Mouse (Mus musculus) brain, embryonic 18.5 days (tissue): ENCODE data around the gene Actn4.

Experiments
- DNase-seq: peaks from one replicate; pipeline ENCODE4 v3.0.0-alpha.2; 2012; ENCODE audit warnings: low read depth, low spot score

Gene Actn4

GRCm38 (mm10) chr7:28849700-28850236, 112.4 kb downstream of the Actn4 start:
- no peak for DNase-seq

GRCm38 (mm10) chr7:28847273-28847672, 114.9 kb downstream of the Actn4 start:
- no peak for DNase-seq
